Mouse (Mus musculus) limb, embryonic 14.5 days (tissue): Measurements from ENCODE around the gene Gpi1. TPM values are rescaled to one million over a fixed set of nuclear protein-coding genes. Genes with fewer than 3 reads are reported as not detected.
"Not testable (repeated sequence)": the region's sequence is repeated elsewhere in the genome, so short reads cannot be mapped to it uniquely, and the experiment has no call there.

Experiments used
- ATAC-seq: fragments of 200-750 bp; cut with Nextera tagmentation; 2 replicates; pipeline ENCODE4 v1.8.0; 2017; ENCODE audit warnings: low read depth, moderate number of reproducible peaks, moderate TSS enrichment; ENCODE audit not compliant: low FRiP score
- DNase-seq: peaks from one replicate; pipeline ENCODE4 v3.0.0-alpha.2; 2015; ENCODE audit warnings: low spot score
- H3K27ac ChIP-seq: fragments of 300-500 bp; sonication (generic); replicated peaks from 2 replicates; pipeline ENCODE4 v1.5.1; 2014; ENCODE audit warnings: low read depth, mild to moderate bottlenecking, low read length, moderate library complexity, mixed read lengths
- H3K27me3 ChIP-seq: fragments of 300-500 bp; sonication (generic); 2 replicates; pipeline ENCODE4 v1.6.1; 2014; ENCODE audit warnings: low read length, mixed read lengths; ENCODE audit not compliant: control insufficient read depth, insufficient read depth
- H3K36me3 ChIP-seq: fragments of 300-500 bp; sonication (generic); 2 replicates; pipeline ENCODE4 v1.6.1; 2014; ENCODE audit warnings: mild to moderate bottlenecking, low read length, moderate library complexity, mixed read lengths; ENCODE audit not compliant: control insufficient read depth, insufficient read depth
- H3K4me1 ChIP-seq: fragments of 300-500 bp; sonication (generic); 2 replicates; pipeline ENCODE4 v1.6.1; 2014; ENCODE audit warnings: antibody characterized with exemption, low read length, mixed read lengths; ENCODE audit not compliant: control insufficient read depth, insufficient read depth
- H3K4me2 ChIP-seq: fragments of 300-500 bp; sonication (generic); replicated peaks from 2 replicates; pipeline ENCODE4 v1.6.1; 2014; ENCODE audit warnings: low read depth, mild to moderate bottlenecking, low read length, moderate library complexity; ENCODE audit not compliant: severe bottlenecking
- H3K4me3 ChIP-seq: fragments of 300-500 bp; sonication (generic); replicated peaks from 2 replicates; pipeline ENCODE4 v1.5.1; 2014; ENCODE audit warnings: low read length
- H3K9ac ChIP-seq: fragments of 300-500 bp; sonication (generic); 2 replicates; pipeline ENCODE4 v1.6.1; 2014; ENCODE audit warnings: mild to moderate bottlenecking, low read depth, low read length, moderate library complexity; ENCODE audit not compliant: severe bottlenecking
- H3K9me3 ChIP-seq: fragments of 300-500 bp; sonication (generic); 2 replicates; pipeline ENCODE4 v1.6.1; 2016; ENCODE audit warnings: low read length; ENCODE audit not compliant: control insufficient read depth
- POLR2A ChIP-seq: fragments of 200-500 bp; IDR thresholded peaks from 2 replicates; pipeline ENCODE4 v1.8.0; 2012; ENCODE audit warnings: inconsistent platforms, mild to moderate bottlenecking, moderate library complexity, borderline replicate concordance; ENCODE audit not compliant: insufficient read depth, insufficient read length; ENCODE audit errors: extremely low read depth
- whole genome bisulfite sequencing: fragments of 180-500 bp; shearing (Covaris S2); extraction: QIAGEN DNeasy Blood & Tissue Kit; methylation state at CpG from one replicate; pipeline ENCODE4 v1.1.7; 2014; 5-methylcytosine and 5-hydroxymethylcytosine counted together
- polyA plus RNA-seq, 2 experiments: library from polyadenylated mRNA; depleted of rRNA in 1 of 2; stranded (reverse) in 1 of 2; unstranded in 1 of 2; fragments of >200 nt; fragmentation: Nextera tagmentation in 1 of 2; extraction: Ambion mirVana in 1 of 2; gene quantifications; 2 replicates each; pipeline versions ENCODE4 v1.2.1 to v1.2.3; 2012 to 2014

Gene Gpi1
- polyA plus RNA-seq, 2 experiments, result 256 to 281 TPM

- peaks cover 98% of the 10 kb centered on the region for H3K36me3 ChIP-seq
- no peaks in the 10 kb centered on the region for H3K4me1 ChIP-seq
- H3K4me2 ChIP-seq, result no peak overlapping the region
- 96% methylated on average over 6 of the region's 6 CpGs for WGBS
- H3K27ac ChIP-seq, result no peak overlapping the region
- H3K9me3 ChIP-seq, result no peaks in the 10 kb centered on the region
- ATAC-seq (no peak), DNase-seq (no peak)
- no peak overlapping the region for H3K9ac ChIP-seq
- H3K4me3 ChIP-seq, result no peak overlapping the region
- no peaks in the 10 kb centered on the region for H3K27me3 ChIP-seq
- no peak for TF ChIP-seq POLR2A
Measured at GRCm38 (mm10) chr7:34206331-34206730, 23.8 kb downstream of the Gpi1 start.

- DNase-seq, H3K4me3 ChIP-seq, H3K9ac ChIP-seq, H3K27ac ChIP-seq, H3K4me1 ChIP-seq, ATAC-seq, H3K27me3 ChIP-seq, H3K9me3 ChIP-seq, H3K4me2 ChIP-seq: not testable (repeated sequence)
- WGBS, result 91% methylated on average over 9 of the region's 10 CpGs
- peaks cover 66% of the 10 kb centered on the region for H3K36me3 ChIP-seq
Measured at GRCm38 (mm10) chr7:34202147-34202546, 28.0 kb downstream of the Gpi1 start.

GRCm38 (mm10) chr7:34200829-34201228, 29.3 kb downstream of the Gpi1 start:
- no peak for ATAC-seq
- H3K27ac ChIP-seq, result no peak overlapping the region
- TF ChIP-seq POLR2A, result no peak
- no peaks in the 10 kb centered on the region for H3K4me1 ChIP-seq
- 100% methylated on average over 2 of the region's 2 CpGs for WGBS
- DNase-seq, result no peak
- no peak overlapping the region for H3K4me2 ChIP-seq
- H3K9me3 ChIP-seq, result no peaks in the 10 kb centered on the region
- no peaks in the 10 kb centered on the region for H3K27me3 ChIP-seq
- no peak overlapping the region for H3K9ac ChIP-seq
- peaks cover 53% of the 10 kb centered on the region for H3K36me3 ChIP-seq
- no peak overlapping the region for H3K4me3 ChIP-seq

- TF ChIP-seq POLR2A, result no peak
- H3K9me3 ChIP-seq, result no peaks in the 10 kb centered on the region
- no peak overlapping the region for H3K4me2 ChIP-seq
- no peak overlapping the region for H3K27ac ChIP-seq
- H3K36me3 ChIP-seq, result peaks cover 29% of the 10 kb centered on the region
- no peak for DNase-seq
- no peak overlapping the region for H3K4me3 ChIP-seq
- H3K27me3 ChIP-seq, result no peaks in the 10 kb centered on the region
- no peak for ATAC-seq
- H3K9ac ChIP-seq, result no peak overlapping the region
- WGBS, result 44% methylated on average over 3 of the region's 3 CpGs
- no peaks in the 10 kb centered on the region for H3K4me1 ChIP-seq
Measured at GRCm38 (mm10) chr7:34198346-34198745, 31.8 kb downstream of the Gpi1 start.

GRCm38 (mm10) chr7:34196132-34197128, 33.7 kb downstream of the Gpi1 start, which contains the start of gene Pdcd2l:
Gene Pdcd2l, minus strand, starts transcription at chr7:34196661.
- H3K4me2 ChIP-seq, result peak within 1 kb of the TSS; percentile 78
- H3K4me1 ChIP-seq, result no peaks in the 10 kb centered on the region
- no peaks in the 10 kb centered on the region for H3K9me3 ChIP-seq
- ATAC-seq, result peak; percentile 95
- 3% methylated on average over 67 of the region's 70 CpGs for WGBS
- 0 out of 2 replicates have a peak, but pooled peaks have one; percentile 35 for TF ChIP-seq POLR2A
- DNase-seq, result peak; percentile 90
- peak within 1 kb of the TSS; percentile 92 for H3K4me3 ChIP-seq
- H3K36me3 ChIP-seq, result peaks cover 26% of the 10 kb centered on the region
- H3K9ac ChIP-seq, result peak within 1 kb of the TSS; percentile 89
- peak within 1 kb of the TSS; percentile 63 for H3K27ac ChIP-seq
- H3K27me3 ChIP-seq, result no peaks in the 10 kb centered on the region
